In the genomic region with DNA sequence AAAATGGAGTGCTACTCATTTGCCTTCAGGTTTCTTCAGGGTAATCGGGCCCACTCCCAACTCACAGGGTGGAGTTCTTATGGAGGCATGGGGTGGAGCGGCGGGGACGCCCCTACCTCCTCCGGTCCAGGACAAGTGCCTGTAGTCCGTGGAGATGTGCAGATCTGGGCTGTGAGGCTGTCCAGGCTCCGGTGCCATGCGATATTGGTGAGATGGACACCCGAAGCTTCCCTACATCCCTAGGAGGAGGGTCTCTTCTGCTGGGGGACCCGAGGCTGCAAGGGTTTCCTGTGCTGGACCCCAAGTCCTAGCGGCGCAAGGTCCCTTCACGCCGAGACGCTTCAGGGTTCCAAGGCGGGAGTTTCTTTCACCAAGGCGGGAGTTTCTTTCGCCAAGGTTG, we compare ENCODE assay signal across 12 mouse cellular contexts. TPM values are rescaled to one million over a fixed set of nuclear protein-coding genes. Genes with fewer than 3 reads are reported as not detected.
DNase-seq lines count a peak whose midpoint lies in the region; ATAC-seq and TF ChIP-seq lines count a peak whose summit lies in the region.
"Had no signal": no experiment of that assay in that cellular context is flagged by ENCODE, and none has a peak within 500 bp of the region (broad histone marks: within the 10 kb centered on the region; RNA-seq: fewer than 3 reads in every experiment).

No protein-coding gene starts in this region.

- H3K9me3 ChIP-seq in heart, embryonic 13.5 days, result no peaks in the 10 kb centered on the region
- no peaks in the 10 kb centered on the region for H3K9me3 ChIP-seq in ES-Bruce4 (replicated peaks; ENCODE audit: control insufficient read depth, insufficient read depth, low read length, poor library complexity, severe bottlenecking)
- no peaks in the 10 kb centered on the region for H3K9me3 ChIP-seq in hindbrain, embryonic 12.5 days (replicated peaks)
- H3K9me3 ChIP-seq in midbrain, embryonic 12.5 days, result no peaks in the 10 kb centered on the region
- H3K9me3 ChIP-seq: liver, embryonic 13.5 days had no signal

- 3% methylated on average over 18 of the region's 18 CpGs for WGBS in heart, embryonic 13.5 days
- WGBS in hindbrain, embryonic 12.5 days, result 3% methylated on average over 18 of the region's 18 CpGs
- WGBS in midbrain, embryonic 12.5 days, result 2% methylated on average over 18 of the region's 18 CpGs

- H3K27ac ChIP-seq in heart, embryonic 13.5 days (replicated peaks), result no peak overlapping the region
- H3K27ac ChIP-seq in ES-Bruce4 (ENCODE audit: insufficient read depth, low read length), result no peak overlapping the region
- no peak overlapping the region for H3K27ac ChIP-seq in hindbrain, embryonic 12.5 days
- H3K27ac ChIP-seq in midbrain, embryonic 12.5 days (replicated peaks), result no peak overlapping the region
- H3K27ac ChIP-seq: liver, embryonic 13.5 days had no signal

- TF ChIP-seq POLR2A in ES-Bruce4 (IDR thresholded peaks at IDR 0.05; ENCODE audit: insufficient read depth, low read length), result no peak

- ATAC-seq in heart, embryonic 13.5 days (ENCODE audit: extremely low read depth, insufficient number of reproducible peaks, low FRiP score, low TSS enrichment), result no peak
- ATAC-seq in hindbrain, embryonic 12.5 days (ENCODE audit: low FRiP score), result no peak
- ATAC-seq in midbrain, embryonic 12.5 days (ENCODE audit: low FRiP score, low read depth), result no peak
- ATAC-seq: CD4-positive, CD25-positive, alpha-beta regulatory T cell, adult 4 months had no signal

- intact Hi-C loops in heart, postnatal 25 days (cut with DNase I), result no loop called here

- TF ChIP-seq EP300 in ES-Bruce4 (IDR thresholded peaks at IDR 0.05; ENCODE audit: insufficient read depth, low read depth, low read length), result no peak

- H3K4me2 ChIP-seq in heart, embryonic 13.5 days, result peak overlapping the region; percentile 46
- peak overlapping the region; percentile 30 for H3K4me2 ChIP-seq in hindbrain, embryonic 12.5 days (replicated peaks)
- peak overlapping the region; percentile 36 for H3K4me2 ChIP-seq in midbrain, embryonic 12.5 days (replicated peaks)
- H3K4me2 ChIP-seq: liver, embryonic 13.5 days had no signal

- H3K36me3 ChIP-seq in heart, embryonic 13.5 days, result no peaks in the 10 kb centered on the region
- H3K36me3 ChIP-seq in ES-Bruce4 (ENCODE audit: control insufficient read depth, insufficient read depth, low read length, poor library complexity, severe bottlenecking), result no peaks in the 10 kb centered on the region
- H3K36me3 ChIP-seq in hindbrain, embryonic 12.5 days, result no peaks in the 10 kb centered on the region
- no peaks in the 10 kb centered on the region for H3K36me3 ChIP-seq in midbrain, embryonic 12.5 days
- H3K36me3 ChIP-seq: liver, embryonic 13.5 days had no signal

- H3K9ac ChIP-seq in heart, embryonic 13.5 days, result 0 out of 2 replicates have a peak overlapping the region, but pooled peaks have one; percentile 14
- H3K9ac ChIP-seq in ES-Bruce4 (ENCODE audit: low read depth, poor library complexity, severe bottlenecking), result no peak overlapping the region
- no peak overlapping the region for H3K9ac ChIP-seq in hindbrain, embryonic 12.5 days
- H3K9ac ChIP-seq in midbrain, embryonic 12.5 days (replicated peaks), result peak overlapping the region; percentile 15; the same call in 1 of the 2 replicates
- H3K9ac ChIP-seq: liver, embryonic 13.5 days had no signal

- TF ChIP-seq CTCF in ES-Bruce4 (IDR thresholded peaks at IDR 0.05; ENCODE audit: low read depth, low read length), result no peak

- H3K4me3 ChIP-seq in heart, embryonic 13.5 days, result peak overlapping the region; percentile 25
- peak overlapping the region; percentile 39 for H3K4me3 ChIP-seq in ES-Bruce4 (ENCODE audit: low read depth, low read length)
- H3K4me3 ChIP-seq in hindbrain, embryonic 12.5 days, result peak overlapping the region; percentile 17; the same call in 1 of the 2 replicates
- peak overlapping the region; percentile 24 for H3K4me3 ChIP-seq in midbrain, embryonic 12.5 days
- H3K4me3 ChIP-seq: liver, embryonic 13.5 days had no signal

- H3K4me1 ChIP-seq in heart, embryonic 13.5 days, result peaks cover 31% of the 10 kb centered on the region
- no peaks in the 10 kb centered on the region for H3K4me1 ChIP-seq in ES-Bruce4 (ENCODE audit: control insufficient read depth, insufficient read depth, low read length)
- H3K4me1 ChIP-seq in hindbrain, embryonic 12.5 days, result peaks cover 24% of the 10 kb centered on the region
- H3K4me1 ChIP-seq in midbrain, embryonic 12.5 days, result peaks cover 22% of the 10 kb centered on the region

- peaks cover 87% of the 10 kb centered on the region for H3K27me3 ChIP-seq in heart, embryonic 13.5 days (replicated peaks)
- H3K27me3 ChIP-seq in ES-Bruce4 (ENCODE audit: control insufficient read depth, insufficient read depth, low read length, poor library complexity, severe bottlenecking), result peaks cover 19% of the 10 kb centered on the region
- peaks cover 87% of the 10 kb centered on the region for H3K27me3 ChIP-seq in hindbrain, embryonic 12.5 days
- H3K27me3 ChIP-seq in midbrain, embryonic 12.5 days, result peaks cover 84% of the 10 kb centered on the region

- no peak for DNase-seq in heart, postnatal 25 days (ENCODE audit: low spot score)
- DNase-seq in B cell, adult 2 months, result no peak
- DNase-seq in liver, result no peak
- DNase-seq in spleen, postnatal 36 days (ENCODE audit: low spot score in 2 of 2), result no peak
- DNase-seq: heart, adult 11 months; liver, embryonic 13.5 days; thymus, adult 2 months had no signal

RNA-seq across cellular contexts. Expression of a gene that starts 3.9 kb away (rescaled TPM):
- polyA plus RNA-seq in heart, embryonic 13.5 days (2015; fragmentation: Nextera tagmentation; extraction: Ambion mirVana), result not detected in 2 replicates
- total RNA-seq in heart, postnatal 25 days (2021), result not detected
- 0.39 and 0.96 TPM in 2 replicates for polyA plus RNA-seq in ES-Bruce4 (2011; ENCODE audit: insufficient read depth, insufficient read length, low read depth, missing spikeins)
- 0.77 and 0.93 TPM in 2 replicates for polyA plus RNA-seq in hindbrain, embryonic 12.5 days (2016; fragmentation: Nextera tagmentation; extraction: Ambion mirVana)
- polyA plus RNA-seq in midbrain, embryonic 12.5 days (2016; fragmentation: Nextera tagmentation; extraction: Ambion mirVana), result 2.2 and 3.3 TPM in 2 replicates
- polyA plus RNA-seq: CD4-positive, CD25-positive, alpha-beta regulatory T cell, adult 4 months; liver, embryonic 13.5 days had no signal

RNA-seq across cellular contexts. Expression of a gene that starts 21.1 kb away (rescaled TPM):
- 23.0 and 23.4 TPM in 2 replicates for polyA plus RNA-seq in heart, embryonic 13.5 days (2015; fragmentation: Nextera tagmentation; extraction: Ambion mirVana)
- 10 to 100 TPM; 14.7 TPM for total RNA-seq in heart, postnatal 25 days (2021)
- polyA plus RNA-seq in ES-Bruce4 (2011; ENCODE audit: insufficient read depth, insufficient read length, low read depth, missing spikeins), result 10.2 and 12.8 TPM in 2 replicates
- polyA plus RNA-seq in hindbrain, embryonic 12.5 days (2016; fragmentation: Nextera tagmentation; extraction: Ambion mirVana), result 54.3 and 62.6 TPM in 2 replicates
- 48.9 and 49.9 TPM in 2 replicates for polyA plus RNA-seq in midbrain, embryonic 12.5 days (2016; fragmentation: Nextera tagmentation; extraction: Ambion mirVana)

RNA-seq across cellular contexts. Expression of a gene that starts 21.2 kb away (rescaled TPM):
- 20.7 and 23.0 TPM in 2 replicates for polyA plus RNA-seq in heart, embryonic 13.5 days (2015; fragmentation: Nextera tagmentation; extraction: Ambion mirVana)
- total RNA-seq in heart, postnatal 25 days (2021), result 10 to 100 TPM; 29.6 to 33.5 TPM
- polyA plus RNA-seq in ES-Bruce4 (2011; ENCODE audit: insufficient read depth, insufficient read length, low read depth, missing spikeins), result 10.1 and 10.5 TPM in 2 replicates
- 35.3 and 38.6 TPM in 2 replicates for polyA plus RNA-seq in hindbrain, embryonic 12.5 days (2016; fragmentation: Nextera tagmentation; extraction: Ambion mirVana)
- 32.9 and 35.0 TPM in 2 replicates for polyA plus RNA-seq in midbrain, embryonic 12.5 days (2016; fragmentation: Nextera tagmentation; extraction: Ambion mirVana)

RNA-seq across cellular contexts. Expression of a gene that starts 54.7 kb away (rescaled TPM):
- 372 and 437 TPM in 2 replicates for polyA plus RNA-seq in heart, embryonic 13.5 days (2015; fragmentation: Nextera tagmentation; extraction: Ambion mirVana)
- 100 to 1,000 TPM; 118 to 126 TPM for total RNA-seq in heart, postnatal 25 days (2021)
- polyA plus RNA-seq in ES-Bruce4 (2011; ENCODE audit: insufficient read depth, insufficient read length, low read depth, missing spikeins), result 339 and 375 TPM in 2 replicates
- polyA plus RNA-seq in hindbrain, embryonic 12.5 days (2016; fragmentation: Nextera tagmentation; extraction: Ambion mirVana), result 393 and 431 TPM in 2 replicates
- polyA plus RNA-seq in midbrain, embryonic 12.5 days (2016; fragmentation: Nextera tagmentation; extraction: Ambion mirVana), result 435 and 444 TPM in 2 replicates

Comparison
In these comparisons a context has a peak if more than half of its experiments do, and no peak if none do; other contexts are left out.
1. H3K9ac ChIP-seq: peak in heart, embryonic 13.5 days (single experiment) and midbrain, embryonic 12.5 days (single experiment); none in ES-Bruce4 (single experiment) and hindbrain, embryonic 12.5 days (single experiment).
2. Peak in every context shown above with its lines, with median percentiles within 50 percentile points of each other: H3K4me2 ChIP-seq and H3K4me3 ChIP-seq.